Mouse (Mus musculus) megakaryocyte, embryonic 14.5 days (primary cell): ENCODE results near the gene Rtn1.

Experiments
- FLI1 ChIP-seq: IDR thresholded peaks from 2 replicates; pipeline ENCODE4 v1.6.1; 2012; ENCODE audit warnings: low read length, inconsistent platforms, mixed read lengths
- GATA1 ChIP-seq: IDR thresholded peaks from 3 replicates; pipeline ENCODE4 v1.6.1; 2012; ENCODE audit warnings: mixed read lengths, low read length, inconsistent platforms, borderline replicate concordance

- no peak for TF ChIP-seq GATA1
- TF ChIP-seq FLI1 = no peak
These were observed 42.1 kb downstream of the Rtn1 start for GRCm38 (mm10) chr12:72366763-72367162.
